ENCODE assay signal across 20 mouse cellular contexts in genomic region chr5:138283540-138283939, GRCm38 (mm10). TPM values are rescaled to one million over a fixed set of nuclear protein-coding genes. Genes with fewer than 3 reads are reported as not detected.
DNase-seq lines count a peak whose midpoint lies in the region; ATAC-seq and TF ChIP-seq lines count a peak whose summit lies in the region.
"Had no signal": no experiment of that assay in that cellular context is flagged by ENCODE, and none has a peak within 500 bp of the region (broad histone marks: within the 10 kb centered on the region; RNA-seq: fewer than 3 reads in every experiment).

No protein-coding gene starts in this region.

- ATAC-seq in kidney, postnatal 0 days (replicated peaks; ENCODE audit: low FRiP score, low read depth), result no peak
- ATAC-seq: forebrain, embryonic 16.5 days had no signal

- TF ChIP-seq POLR2A in thymus, adult 2 months (IDR thresholded peaks at IDR 0.05; ENCODE audit: control insufficient read depth, extremely low read depth, insufficient read depth, low read length, poor library complexity), result no peak

- H3K27ac ChIP-seq in kidney, postnatal 0 days, result no peak overlapping the region
- no peak overlapping the region for H3K27ac ChIP-seq in thymus, adult 2 months (ENCODE audit: control insufficient read depth, insufficient read depth, low read length)
- H3K27ac ChIP-seq in embryonic facial prominence, embryonic 10.5 days (replicated peaks), result no peak overlapping the region
- H3K27ac ChIP-seq: embryonic facial prominence, embryonic 12.5 days; hindbrain, embryonic 13.5 days; liver, embryonic 13.5 days; neural tube, embryonic 13.5 days had no signal

- no peaks in the 10 kb centered on the region for H3K27me3 ChIP-seq in kidney, postnatal 0 days (ENCODE audit: insufficient read depth, low read length)
- H3K27me3 ChIP-seq in thymus, adult 2 months (ENCODE audit: control insufficient read depth, insufficient read depth, low read length), result no peaks in the 10 kb centered on the region
- H3K27me3 ChIP-seq in embryonic facial prominence, embryonic 10.5 days (replicated peaks; ENCODE audit: low read depth, poor library complexity, severe bottlenecking), result peaks cover 12% of the 10 kb centered on the region
- H3K27me3 ChIP-seq: embryonic facial prominence, embryonic 12.5 days had no signal

- no peak overlapping the region for H3K4me3 ChIP-seq in kidney, postnatal 0 days (replicated peaks; ENCODE audit: low read depth, low read length)
- H3K4me3 ChIP-seq in thymus, adult 2 months (ENCODE audit: control insufficient read depth, insufficient read depth, low read length), result no peak overlapping the region
- no peak overlapping the region for H3K4me3 ChIP-seq in embryonic facial prominence, embryonic 10.5 days
- H3K4me3 ChIP-seq: embryonic facial prominence, embryonic 12.5 days; hindbrain, embryonic 13.5 days; liver, embryonic 13.5 days; megakaryocyte, embryonic 14.5 days; neural tube, embryonic 13.5 days had no signal

- TF ChIP-seq CTCF in kidney, postnatal 0 days (IDR thresholded peaks at IDR 0.05; ENCODE audit: low read depth), result peak; percentile 51
- no peak for TF ChIP-seq CTCF in thymus, adult 2 months (IDR thresholded peaks at IDR 0.05; ENCODE audit: borderline replicate concordance, control insufficient read depth, extremely low read depth, insufficient read depth, low read length, poor library complexity)

- no peaks in the 10 kb centered on the region for H3K9me3 ChIP-seq in kidney, postnatal 0 days (replicated peaks; ENCODE audit: low read length)
- peaks cover 9% of the 10 kb centered on the region for H3K9me3 ChIP-seq in embryonic facial prominence, embryonic 10.5 days
- H3K9me3 ChIP-seq: embryonic facial prominence, embryonic 12.5 days; hindbrain, embryonic 13.5 days had no signal

- H3K9ac ChIP-seq in kidney, postnatal 0 days (ENCODE audit: low read depth, low read length), result no peak overlapping the region
- H3K9ac ChIP-seq: embryonic facial prominence, embryonic 12.5 days; hindbrain, embryonic 13.5 days; liver, embryonic 13.5 days; neural tube, embryonic 13.5 days had no signal

- WGBS in kidney, postnatal 0 days, result 55% methylated on average over 1 of the region's 1 CpGs
- WGBS in thymus, adult 2 months, result 74% methylated on average over 1 of the region's 1 CpGs
- WGBS in embryonic facial prominence, embryonic 10.5 days, result 62% methylated on average over 1 of the region's 1 CpGs

- peaks cover 7% of the 10 kb centered on the region; the same call in 1 of the 2 replicates for H3K4me1 ChIP-seq in kidney, postnatal 0 days (replicated peaks; ENCODE audit: insufficient read depth, low read length)
- H3K4me1 ChIP-seq in thymus, adult 2 months (replicated peaks; ENCODE audit: control insufficient read depth, insufficient read depth, low read length), result peaks cover 7% of the 10 kb centered on the region; the same call in 1 of the 2 replicates
- H3K4me1 ChIP-seq in embryonic facial prominence, embryonic 10.5 days, result peaks cover 12% of the 10 kb centered on the region

- no peaks in the 10 kb centered on the region for H3K36me3 ChIP-seq in kidney, postnatal 0 days (ENCODE audit: insufficient read depth, low read length)
- H3K36me3 ChIP-seq in thymus, adult 2 months (ENCODE audit: control insufficient read depth, insufficient read depth, low read length), result no peaks in the 10 kb centered on the region
- peaks cover 2% of the 10 kb centered on the region for H3K36me3 ChIP-seq in embryonic facial prominence, embryonic 10.5 days (replicated peaks)
- H3K36me3 ChIP-seq: hindbrain, embryonic 13.5 days; liver, embryonic 13.5 days; neural tube, embryonic 13.5 days had no signal

- no peak overlapping the region for H3K4me2 ChIP-seq in kidney, postnatal 0 days (ENCODE audit: low read length)
- H3K4me2 ChIP-seq: embryonic facial prominence, embryonic 12.5 days; hindbrain, embryonic 13.5 days; liver, embryonic 13.5 days; neural tube, embryonic 13.5 days had no signal

- no peak for DNase-seq in kidney, postnatal 0 days (ENCODE audit: low spot score)
- no peak for DNase-seq in kidney, postnatal 36 days
- DNase-seq in thymus, postnatal 0 days (ENCODE audit: low spot score), result peak; percentile 17
- DNase-seq in thymus, adult 2 months, result no peak
- DNase-seq in ZHBTc4 (ENCODE audit: low read depth, low spot score), result peak; percentile 49
- DNase-seq in cerebellum, adult 9-11 months, result no peak
- no peak for DNase-seq in embryonic facial prominence, embryonic 10.5 days (ENCODE audit: low spot score)
- DNase-seq: cerebellum, adult 11-12 months; heart, postnatal 14 days; kidney, adult 18-20 months; kidney, postnatal 4 days; liver, embryonic 13.5 days; lung, postnatal 14 days; right cerebral cortex, postnatal 14 days; thymus, postnatal 36 days had no signal

RNA-seq across cellular contexts. Expression of gene Stag3, which starts 3.5 kb away (rescaled TPM):
- 1.7 and 1.8 TPM in 2 replicates for polyA plus RNA-seq in kidney, postnatal 0 days (2015; fragmentation: Nextera tagmentation; extraction: Ambion mirVana)
- 2.3 and 3.2 TPM in 2 replicates for polyA plus RNA-seq in thymus, postnatal 0 days (2015; fragmentation: Nextera tagmentation; extraction: Ambion mirVana)
- polyA plus RNA-seq in thymus, adult 2 months (2012; rRNA removed), result 4.7 and 5.4 TPM in 2 replicates
- polyA plus RNA-seq in embryonic facial prominence, embryonic 10.5 days (2016; fragmentation: Nextera tagmentation; extraction: Ambion mirVana), result 5.5 and 6.2 TPM in 2 replicates

RNA-seq across cellular contexts. Expression of gene Gpc2, which starts 3.7 kb away (rescaled TPM):
- polyA plus RNA-seq in kidney, postnatal 0 days (2015; fragmentation: Nextera tagmentation; extraction: Ambion mirVana), result 8.1 and 9.1 TPM in 2 replicates
- 3.1 and 4.1 TPM in 2 replicates for polyA plus RNA-seq in thymus, postnatal 0 days (2015; fragmentation: Nextera tagmentation; extraction: Ambion mirVana)
- polyA plus RNA-seq in thymus, adult 2 months (2012; rRNA removed), result 35.8 and 41.6 TPM in 2 replicates
- polyA plus RNA-seq in embryonic facial prominence, embryonic 10.5 days (2016; fragmentation: Nextera tagmentation; extraction: Ambion mirVana), result 48.1 TPM in 2 replicates

RNA-seq across cellular contexts. Expression of gene Gm43720, which starts 3.8 kb away (rescaled TPM):
- 0.06 and 0.16 TPM in 2 replicates for polyA plus RNA-seq in kidney, postnatal 0 days (2015; fragmentation: Nextera tagmentation; extraction: Ambion mirVana)
- polyA plus RNA-seq in thymus, postnatal 0 days (2015; fragmentation: Nextera tagmentation; extraction: Ambion mirVana), result 0.04 TPM in 1 of 2 replicates, not detected in the other
- 0.04 and 0.08 TPM in 2 replicates for polyA plus RNA-seq in thymus, adult 2 months (2012; rRNA removed)
- 0.11 TPM in 1 of 2 replicates, not detected in the other for polyA plus RNA-seq in embryonic facial prominence, embryonic 10.5 days (2016; fragmentation: Nextera tagmentation; extraction: Ambion mirVana)
- polyA plus RNA-seq: liver, embryonic 13.5 days; neural tube, embryonic 13.5 days had no signal

RNA-seq across cellular contexts. Expression of gene Gal3st4, which starts 10.9 kb away (rescaled TPM):
- polyA plus RNA-seq in kidney, postnatal 0 days (2015; fragmentation: Nextera tagmentation; extraction: Ambion mirVana), result 0.86 and 1.5 TPM in 2 replicates
- polyA plus RNA-seq in thymus, postnatal 0 days (2015; fragmentation: Nextera tagmentation; extraction: Ambion mirVana), result 1.8 and 2.4 TPM in 2 replicates
- 1.3 and 1.4 TPM in 2 replicates for polyA plus RNA-seq in thymus, adult 2 months (2012; rRNA removed)
- polyA plus RNA-seq in embryonic facial prominence, embryonic 10.5 days (2016; fragmentation: Nextera tagmentation; extraction: Ambion mirVana), result 3.6 and 4.5 TPM in 2 replicates

RNA-seq across cellular contexts. Expression of gene BC037034, which starts 19.7 kb away (rescaled TPM):
- 3.2 and 4.3 TPM in 2 replicates for polyA plus RNA-seq in kidney, postnatal 0 days (2015; fragmentation: Nextera tagmentation; extraction: Ambion mirVana)
- polyA plus RNA-seq in thymus, postnatal 0 days (2015; fragmentation: Nextera tagmentation; extraction: Ambion mirVana), result 5.7 and 7.6 TPM in 2 replicates
- polyA plus RNA-seq in thymus, adult 2 months (2012; rRNA removed), result 142 and 146 TPM in 2 replicates
- 5.7 and 6.1 TPM in 2 replicates for polyA plus RNA-seq in embryonic facial prominence, embryonic 10.5 days (2016; fragmentation: Nextera tagmentation; extraction: Ambion mirVana)

Comparison
In these comparisons a context has a peak if more than half of its experiments do, and no peak if none do; other contexts are left out.
1. DNase-seq: peak in thymus, postnatal 0 days (single experiment) and ZHBTc4 (single experiment); none in kidney, postnatal 0 days (single experiment), kidney, postnatal 36 days (0 of 2), thymus, adult 2 months (single experiment), cerebellum, adult 9-11 months (single experiment) and embryonic facial prominence, embryonic 10.5 days (single experiment).